Mouse (Mus musculus) small intestine, adult 2 months (tissue): ENCODE measurements around the gene Abhd12b.

Experiments
- CTCF ChIP-seq: fragments of 200-500 bp; IDR thresholded peaks from 2 replicates; pipeline ENCODE4 v1.5.1; 2012; ENCODE audit warnings: low read depth, mild to moderate bottlenecking, control low read depth, inconsistent platforms, low read length, moderate library complexity, mixed read lengths; ENCODE audit not compliant: insufficient replicate concordance, insufficient read length; ENCODE audit errors: extremely low read depth
- POLR2A ChIP-seq: fragments of 200-500 bp; IDR thresholded peaks from 2 replicates; pipeline ENCODE4 v1.6.1; 2012; ENCODE audit warnings: low read depth, mild to moderate bottlenecking, control low read depth, inconsistent platforms, low read length, moderate library complexity

GRCm38 (mm10) chr12:70213601-70214000, 59.7 kb downstream of the Abhd12b start:
- TF ChIP-seq CTCF = no peak
- TF ChIP-seq POLR2A = no peak
